ENCODE assay signal across 14 mouse cellular contexts in the genomic region with DNA sequence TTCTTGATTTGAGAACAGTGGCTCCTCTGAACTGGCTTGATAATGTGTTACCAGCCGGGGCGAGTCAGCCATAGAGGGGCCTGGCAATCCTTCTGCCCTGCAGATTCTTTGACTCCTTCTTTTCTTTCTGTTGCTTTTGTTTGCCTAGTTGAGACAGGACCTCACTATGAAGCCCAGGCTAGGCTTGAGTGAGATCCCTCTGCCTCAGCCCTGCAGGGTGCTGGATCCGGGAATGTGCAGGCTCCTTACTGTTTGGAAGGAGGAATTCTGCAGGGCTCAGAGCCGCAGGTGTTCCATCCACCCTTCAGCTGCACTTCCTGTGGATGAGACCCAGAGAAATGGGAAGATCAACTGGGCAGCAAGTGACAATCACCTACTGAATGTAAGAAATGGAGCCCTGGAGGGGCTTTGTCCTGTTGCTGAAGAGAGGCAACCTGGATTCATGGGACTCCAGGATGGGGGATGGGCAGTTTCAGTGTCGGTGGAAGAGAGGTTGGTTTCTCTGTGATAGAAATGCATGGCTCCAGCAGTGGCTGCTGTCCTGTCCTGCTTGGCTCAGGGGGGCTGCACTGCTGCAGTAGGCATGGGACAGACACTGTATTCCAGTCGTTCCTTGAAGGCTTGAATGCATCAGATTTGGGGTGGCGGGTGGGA. TPM values are rescaled to one million over a fixed set of nuclear protein-coding genes. Genes with fewer than 3 reads are reported as not detected.
DNase-seq lines count a peak whose midpoint lies in the region; ATAC-seq and TF ChIP-seq lines count a peak whose summit lies in the region.
"Had no signal": no experiment of that assay in that cellular context is flagged by ENCODE, and none has a peak within 500 bp of the region (broad histone marks: within the 10 kb centered on the region; RNA-seq: fewer than 3 reads in every experiment).

No protein-coding gene starts in this region.

- no peak overlapping the region for H3K9ac ChIP-seq in heart, embryonic 15.5 days
- no peak overlapping the region for H3K9ac ChIP-seq in forebrain, embryonic 15.5 days (replicated peaks)
- no peak overlapping the region for H3K9ac ChIP-seq in hindbrain, postnatal 0 days (replicated peaks; ENCODE audit: low read length)
- H3K9ac ChIP-seq in neural tube, embryonic 15.5 days (replicated peaks), result no peak overlapping the region

- H3K27ac ChIP-seq in heart, embryonic 15.5 days, result peak overlapping the region; percentile 71
- peak overlapping the region; percentile 35 for H3K27ac ChIP-seq in forebrain, embryonic 15.5 days (replicated peaks)
- peak overlapping the region; percentile 36; the same call in 1 of the 2 replicates for H3K27ac ChIP-seq in hindbrain, postnatal 0 days
- peak overlapping the region; percentile 3; the same call in 1 of the 2 replicates for H3K27ac ChIP-seq in neural tube, embryonic 15.5 days (replicated peaks)

- intact Hi-C loops in heart, postnatal 10 days (cut with DNase I), result loop anchor here (2.0 to 10.0 kb wide), 5 partner anchors 37 to 475 kb away; no protein-coding TSS in a partner anchor

- no peak overlapping the region for H3K4me3 ChIP-seq in heart, embryonic 15.5 days
- H3K4me3 ChIP-seq in forebrain, embryonic 15.5 days, result no peak overlapping the region
- no peak overlapping the region for H3K4me3 ChIP-seq in hindbrain, postnatal 0 days (ENCODE audit: low read length)
- no peak overlapping the region for H3K4me3 ChIP-seq in neural tube, embryonic 15.5 days (replicated peaks)

- H3K36me3 ChIP-seq in heart, embryonic 15.5 days, result no peaks in the 10 kb centered on the region
- H3K36me3 ChIP-seq in forebrain, embryonic 15.5 days, result no peaks in the 10 kb centered on the region
- no peaks in the 10 kb centered on the region for H3K36me3 ChIP-seq in hindbrain, postnatal 0 days (ENCODE audit: insufficient read depth, low read length)
- H3K36me3 ChIP-seq in neural tube, embryonic 15.5 days, result no peaks in the 10 kb centered on the region

- H3K9me3 ChIP-seq in heart, embryonic 15.5 days (replicated peaks), result no peaks in the 10 kb centered on the region
- H3K9me3 ChIP-seq in forebrain, embryonic 15.5 days, result no peaks in the 10 kb centered on the region
- H3K9me3 ChIP-seq in hindbrain, postnatal 0 days (ENCODE audit: low read length), result no peaks in the 10 kb centered on the region
- no peaks in the 10 kb centered on the region for H3K9me3 ChIP-seq in neural tube, embryonic 15.5 days (replicated peaks)

- ATAC-seq in heart, embryonic 15.5 days (replicated peaks; ENCODE audit: insufficient number of reproducible peaks, insufficient read depth, low FRiP score, low read depth), result no peak
- no peak for ATAC-seq in forebrain, embryonic 15.5 days (replicated peaks)
- ATAC-seq in hindbrain, postnatal 0 days, result peak; percentile 4; the same call in 1 of the 2 replicates
- ATAC-seq in neural tube, embryonic 15.5 days (ENCODE audit: low FRiP score), result no peak
- ATAC-seq in erythroid progenitor cell, adult 5-6 weeks (replicated peaks; ENCODE audit: low FRiP score, poor library complexity, severe bottlenecking), result no peak

- no peak for DNase-seq in heart, postnatal 10 days
- peak; percentile 31 for DNase-seq in hindbrain, postnatal 0 days (ENCODE audit: low spot score)
- no peak for DNase-seq in adrenal gland, adult 18-20 months (ENCODE audit: low spot score in 2 of 2)
- DNase-seq: kidney, postnatal 25 days; right cerebral cortex, postnatal 4 days had no signal

- no peak for TF ChIP-seq CTCF in hindbrain, postnatal 0 days (IDR thresholded peaks at IDR 0.05; ENCODE audit: low read depth)

- H3K4me2 ChIP-seq in heart, embryonic 15.5 days, result no peak overlapping the region
- H3K4me2 ChIP-seq in forebrain, embryonic 15.5 days (replicated peaks), result no peak overlapping the region
- no peak overlapping the region for H3K4me2 ChIP-seq in hindbrain, postnatal 0 days (ENCODE audit: low read depth, low read length)
- no peak overlapping the region for H3K4me2 ChIP-seq in neural tube, embryonic 15.5 days
- H3K4me2 ChIP-seq: liver, embryonic 11.5 days had no signal

- peaks cover 43% of the 10 kb centered on the region for H3K4me1 ChIP-seq in heart, embryonic 15.5 days (replicated peaks)
- peaks cover 22% of the 10 kb centered on the region for H3K4me1 ChIP-seq in forebrain, embryonic 15.5 days
- H3K4me1 ChIP-seq in hindbrain, postnatal 0 days (ENCODE audit: insufficient read depth, low read length), result peaks cover 17% of the 10 kb centered on the region
- H3K4me1 ChIP-seq in neural tube, embryonic 15.5 days, result peaks cover 36% of the 10 kb centered on the region

- no peaks in the 10 kb centered on the region for H3K27me3 ChIP-seq in heart, embryonic 15.5 days
- H3K27me3 ChIP-seq in forebrain, embryonic 15.5 days, result peaks cover 5% of the 10 kb centered on the region; the same call in 1 of the 2 replicates
- H3K27me3 ChIP-seq in hindbrain, postnatal 0 days (ENCODE audit: insufficient read depth, low read length), result no peaks in the 10 kb centered on the region
- H3K27me3 ChIP-seq in neural tube, embryonic 15.5 days (replicated peaks), result no peaks in the 10 kb centered on the region

- WGBS in heart, embryonic 15.5 days, result 55% methylated on average over 7 of the region's 7 CpGs
- WGBS in forebrain, embryonic 15.5 days, result 24% methylated on average over 7 of the region's 7 CpGs
- WGBS in hindbrain, postnatal 0 days, result 22% methylated on average over 7 of the region's 7 CpGs
- 22% methylated on average over 7 of the region's 7 CpGs for WGBS in neural tube, embryonic 15.5 days

RNA-seq across cellular contexts. Expression of gene Ccdc182, which starts 40.2 kb away (rescaled TPM):
- polyA plus RNA-seq in heart, embryonic 15.5 days (2015; fragmentation: Nextera tagmentation; extraction: Ambion mirVana), result not detected in 2 replicates
- not detected for total RNA-seq in heart, postnatal 10 days (2021)
- 0.23 TPM in 1 of 2 replicates, not detected in the other for polyA plus RNA-seq in forebrain, embryonic 15.5 days (2015; fragmentation: Nextera tagmentation; extraction: Ambion mirVana)
- total RNA-seq in hindbrain, postnatal 0 days (2014; rRNA removed), result not detected in 2 replicates
- polyA plus RNA-seq in hindbrain, postnatal 0 days (2015; fragmentation: Nextera tagmentation; extraction: Ambion mirVana), result 0.15 TPM in 1 of 2 replicates, not detected in the other
- polyA plus RNA-seq in neural tube, embryonic 15.5 days (2015; fragmentation: Nextera tagmentation; extraction: Ambion mirVana), result 0.13 and 0.15 TPM in 2 replicates
- total RNA-seq in erythroid progenitor cell, adult 5-6 weeks (2015; ENCODE audit: low replicate concordance), result not detected in 2 replicates
- total RNA-seq in erythroid progenitor cell, adult 5-6 weeks (2017; ENCODE audit: low replicate concordance), result not detected in 2 replicates
- not detected for total RNA-seq in adrenal gland, adult 18-20 months (2021)
- total RNA-seq: left cerebral cortex, adult 8-10 months had no signal
- polyA plus RNA-seq: heart, embryonic 14.5 days; liver, embryonic 11.5 days; stomach, embryonic 16.5 days; urinary bladder, adult 2 months had no signal

RNA-seq across cellular contexts. Expression of gene Mrps23, which starts 49.5 kb away (rescaled TPM):
- polyA plus RNA-seq in heart, embryonic 15.5 days (2015; fragmentation: Nextera tagmentation; extraction: Ambion mirVana), result 80.7 and 93.9 TPM in 2 replicates
- total RNA-seq in heart, postnatal 10 days (2021), result 100 to 1,000 TPM; 250 to 256 TPM
- 67.0 and 68.1 TPM in 2 replicates for polyA plus RNA-seq in forebrain, embryonic 15.5 days (2015; fragmentation: Nextera tagmentation; extraction: Ambion mirVana)
- 29.0 and 48.7 TPM in 2 replicates for total RNA-seq in hindbrain, postnatal 0 days (2014; rRNA removed)
- polyA plus RNA-seq in hindbrain, postnatal 0 days (2015; fragmentation: Nextera tagmentation; extraction: Ambion mirVana), result 66.4 and 67.1 TPM in 2 replicates
- polyA plus RNA-seq in neural tube, embryonic 15.5 days (2015; fragmentation: Nextera tagmentation; extraction: Ambion mirVana), result 64.9 and 66.2 TPM in 2 replicates
- total RNA-seq in erythroid progenitor cell, adult 5-6 weeks (2015; ENCODE audit: low replicate concordance), result 18.7 and 24.3 TPM in 2 replicates
- 15.8 and 23.1 TPM in 2 replicates for total RNA-seq in erythroid progenitor cell, adult 5-6 weeks (2017; ENCODE audit: low replicate concordance)
- 100 to 1,000 TPM; 173 to 206 TPM for total RNA-seq in adrenal gland, adult 18-20 months (2021)

Comparison
In these comparisons a context has a peak if more than half of its experiments do, and no peak if none do; other contexts are left out.
1. H3K27ac ChIP-seq: peak in every context shown above with its lines; median percentile 71 in heart, embryonic 15.5 days; 36 in hindbrain, postnatal 0 days; 35 in forebrain, embryonic 15.5 days; 3 in neural tube, embryonic 15.5 days.